Mouse (Mus musculus): ENCODE measurements around the gene 4930519P11Rik. TPM values are rescaled to one million over a fixed set of nuclear protein-coding genes. Genes with fewer than 3 reads are reported as not detected.

Gene 4930519P11Rik
- polyA plus RNA-seq, 1 experiment from 2014 or later: 0.53 TPM

DNA sequence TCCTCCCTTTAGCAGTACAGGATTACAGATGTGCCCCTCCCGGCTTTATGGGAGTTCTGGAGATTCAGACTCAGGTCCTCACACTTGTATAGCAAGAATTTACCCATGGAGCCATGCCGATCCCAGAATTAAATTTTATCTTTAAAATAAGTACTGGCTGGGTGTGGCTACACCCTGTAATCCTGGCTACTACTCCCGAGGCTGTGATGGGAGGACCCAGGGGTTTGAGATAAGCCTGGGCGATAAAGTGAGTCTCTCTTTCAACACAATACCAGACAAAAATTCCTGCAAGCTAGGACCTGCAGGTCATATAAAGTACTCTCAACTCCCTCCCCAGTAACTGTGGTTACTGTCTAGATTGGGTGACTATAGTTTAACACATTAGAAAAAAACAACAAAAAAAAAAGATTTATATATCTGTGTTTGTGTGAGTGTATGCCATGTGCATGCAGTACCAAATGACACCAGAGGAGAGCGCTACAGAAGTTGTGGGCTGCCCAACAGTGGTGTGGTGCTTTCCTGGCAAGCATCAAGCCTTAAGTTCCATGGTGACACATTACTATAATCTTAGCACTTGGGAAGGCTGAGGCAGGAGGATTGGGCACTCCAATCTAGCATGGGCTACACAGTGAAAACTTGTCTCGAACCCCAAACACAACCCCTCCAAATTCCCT is 29.6 kb upstream of the 4930519P11Rik start:
- Histone ChIP-seq H3K36me3 (replicated peaks) (peaks cover 75% of the 10 kb centered on the region), H3K4me1 (no peaks in the 10 kb centered on the region), H3K9me3 (peaks cover 8% of the 10 kb centered on the region), H3K27ac (no peak overlapping the region), H3K27me3 (ENCODE audit: poor library complexity, severe bottlenecking) (no peaks in the 10 kb centered on the region), H3K4me3 (no peak overlapping the region)
- WGBS: 88% methylated on average over 6 of the region's 6 CpGs
- no peak for DNase-seq (ENCODE audit: extremely low spot score, low spot score)

DNA sequence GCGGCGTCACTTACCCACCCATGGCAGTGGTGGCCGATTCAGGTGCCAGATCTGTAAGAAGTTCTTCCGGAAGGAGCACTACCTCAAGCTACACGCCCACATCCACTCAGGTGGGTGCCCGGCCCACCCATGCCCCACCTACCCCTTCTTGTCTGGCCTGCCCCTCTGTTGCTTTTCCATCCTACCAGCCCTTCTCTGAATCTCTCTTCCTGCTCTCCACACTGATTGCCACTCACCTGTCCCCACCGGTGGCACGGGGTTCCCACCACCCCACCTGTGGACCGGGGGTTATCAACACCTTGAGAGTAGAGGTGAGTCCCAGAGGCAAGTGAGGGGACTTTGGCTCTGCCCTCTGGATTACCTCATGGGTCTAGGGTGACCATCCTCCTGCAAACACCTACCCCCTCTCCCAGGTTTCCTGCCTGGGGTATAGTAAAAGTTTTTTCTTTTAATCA is 28.8 kb upstream of the 4930519P11Rik start:
- Histone ChIP-seq H3K4me1 (no peaks in the 10 kb centered on the region), H3K27ac (no peak overlapping the region), H3K4me3 (no peak overlapping the region), H3K27me3 (ENCODE audit: poor library complexity, severe bottlenecking) (no peaks in the 10 kb centered on the region), H3K36me3 (replicated peaks) (peaks cover 83% of the 10 kb centered on the region), H3K9me3 (peaks cover 9% of the 10 kb centered on the region)
- DNase-seq (ENCODE audit: extremely low spot score, low spot score): no peak
- 94% methylated on average over 9 of the region's 9 CpGs for WGBS

DNA sequence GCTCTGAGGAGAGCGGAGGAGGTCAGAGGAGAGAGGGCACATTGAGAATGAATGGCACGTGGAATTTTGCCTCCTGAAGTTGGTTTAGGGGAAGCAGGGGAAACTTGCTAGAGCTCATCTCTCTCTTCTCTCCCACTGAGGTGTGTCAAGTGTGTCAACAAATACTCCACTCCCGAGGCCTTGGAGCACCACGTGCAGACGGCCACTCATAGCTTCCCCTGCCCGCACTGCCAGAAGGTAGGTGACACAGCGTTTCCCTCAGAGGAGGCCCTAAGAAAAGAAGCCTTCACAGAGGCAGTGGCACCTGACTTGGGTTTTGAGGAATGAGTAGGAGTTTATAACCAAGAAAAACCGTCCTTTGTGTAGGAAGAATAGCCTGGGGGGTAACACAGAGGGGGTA is 27.9 kb upstream of the 4930519P11Rik start:
- no peaks in the 10 kb centered on the region for H3K4me1 ChIP-seq
- H3K4me3 ChIP-seq: no peak overlapping the region
- H3K27me3 ChIP-seq (ENCODE audit: poor library complexity, severe bottlenecking): no peaks in the 10 kb centered on the region
- H3K36me3 ChIP-seq (replicated peaks): peaks cover 82% of the 10 kb centered on the region
- peaks cover 9% of the 10 kb centered on the region for H3K9me3 ChIP-seq
- no peak for DNase-seq (ENCODE audit: extremely low spot score, low spot score)
- no peak overlapping the region for H3K27ac ChIP-seq
- 83% methylated on average over 8 of the region's 8 CpGs for WGBS

DNA sequence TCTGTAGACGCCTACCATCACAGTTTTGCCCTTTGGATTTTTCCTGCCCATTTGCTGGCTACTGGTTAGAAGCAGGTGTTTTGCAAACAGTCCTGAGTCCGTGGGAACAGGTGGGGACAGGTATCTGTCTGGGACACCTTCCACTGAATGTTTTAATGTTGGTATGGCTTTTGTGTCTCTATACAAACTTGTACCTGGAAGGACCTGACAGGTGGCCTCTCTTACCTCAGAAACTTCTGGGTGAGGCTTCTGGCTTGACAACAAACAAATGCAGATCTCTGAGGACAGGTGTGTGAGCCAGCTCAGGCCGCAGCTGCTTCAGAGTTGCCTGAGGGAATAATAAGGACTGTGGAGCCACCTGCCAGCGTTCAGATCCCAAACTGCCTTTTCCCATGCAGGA is 25.9 kb upstream of the 4930519P11Rik start:
- Histone ChIP-seq H3K36me3 (replicated peaks) (peaks cover 83% of the 10 kb centered on the region), H3K27ac (no peak overlapping the region), H3K4me3 (no peak overlapping the region), H3K27me3 (ENCODE audit: poor library complexity, severe bottlenecking) (no peaks in the 10 kb centered on the region), H3K9me3 (peaks cover 9% of the 10 kb centered on the region), H3K4me1 (no peaks in the 10 kb centered on the region)
- WGBS: 91% methylated on average over 4 of the region's 4 CpGs
- DNase-seq (ENCODE audit: extremely low spot score, low spot score): no peak

DNA sequence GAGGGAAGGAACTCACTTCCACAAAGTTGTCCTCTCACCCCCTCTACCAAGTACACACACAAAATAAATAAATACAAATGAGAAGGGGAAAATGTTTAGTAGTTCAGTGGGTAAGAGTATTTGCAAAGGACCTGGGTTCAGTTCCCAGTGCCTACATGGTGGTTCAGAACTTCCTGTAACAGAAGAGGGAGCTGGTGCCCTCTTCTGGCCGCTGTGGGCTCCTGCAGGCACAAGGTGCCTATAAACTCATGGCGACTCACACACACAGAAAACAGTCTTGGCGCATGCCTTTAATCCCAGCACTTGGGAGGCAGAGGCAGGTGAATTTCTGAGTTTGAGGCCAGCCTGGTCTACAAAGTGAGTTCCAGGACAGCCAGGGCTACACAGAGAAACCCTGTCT is 25.3 kb upstream of the 4930519P11Rik start:
- 93% methylated on average over 3 of the region's 3 CpGs for WGBS
- Histone ChIP-seq H3K4me3 (no peak overlapping the region), H3K27ac (no peak overlapping the region), H3K36me3 (replicated peaks) (peaks cover 81% of the 10 kb centered on the region), H3K27me3 (ENCODE audit: poor library complexity, severe bottlenecking) (no peaks in the 10 kb centered on the region), H3K4me1 (no peaks in the 10 kb centered on the region), H3K9me3 (peaks cover 9% of the 10 kb centered on the region)
- no peak for DNase-seq (ENCODE audit: extremely low spot score, low spot score)

DNA sequence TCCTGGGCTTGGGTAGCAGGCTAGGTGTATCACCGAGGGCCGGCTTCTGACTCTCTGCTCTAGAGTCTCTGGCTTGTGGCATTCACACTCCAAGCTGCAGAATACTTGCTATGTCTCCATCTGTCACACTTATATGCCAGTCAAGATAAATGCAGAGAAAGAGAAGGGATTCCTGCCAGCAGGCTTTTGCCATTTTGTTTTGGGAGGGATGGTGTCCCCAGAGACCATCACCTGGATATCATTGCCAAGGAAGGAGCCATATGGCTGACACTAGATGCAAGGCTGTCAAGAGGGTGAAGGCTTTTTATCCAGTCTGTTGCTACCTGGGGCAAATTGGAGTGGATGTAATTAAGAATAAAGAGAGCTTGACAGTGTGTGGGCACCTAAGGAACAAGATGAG is 22.6 kb upstream of the 4930519P11Rik start:
- no peak overlapping the region for H3K4me3 ChIP-seq
- H3K36me3 ChIP-seq (replicated peaks): peaks cover 69% of the 10 kb centered on the region
- no peak for DNase-seq (ENCODE audit: extremely low spot score, low spot score)
- H3K9me3 ChIP-seq: peaks cover 9% of the 10 kb centered on the region
- 99% methylated on average over 2 of the region's 2 CpGs for WGBS
- H3K27ac ChIP-seq: no peak overlapping the region
- no peaks in the 10 kb centered on the region for H3K27me3 ChIP-seq (ENCODE audit: poor library complexity, severe bottlenecking)
- no peaks in the 10 kb centered on the region for H3K4me1 ChIP-seq

DNA sequence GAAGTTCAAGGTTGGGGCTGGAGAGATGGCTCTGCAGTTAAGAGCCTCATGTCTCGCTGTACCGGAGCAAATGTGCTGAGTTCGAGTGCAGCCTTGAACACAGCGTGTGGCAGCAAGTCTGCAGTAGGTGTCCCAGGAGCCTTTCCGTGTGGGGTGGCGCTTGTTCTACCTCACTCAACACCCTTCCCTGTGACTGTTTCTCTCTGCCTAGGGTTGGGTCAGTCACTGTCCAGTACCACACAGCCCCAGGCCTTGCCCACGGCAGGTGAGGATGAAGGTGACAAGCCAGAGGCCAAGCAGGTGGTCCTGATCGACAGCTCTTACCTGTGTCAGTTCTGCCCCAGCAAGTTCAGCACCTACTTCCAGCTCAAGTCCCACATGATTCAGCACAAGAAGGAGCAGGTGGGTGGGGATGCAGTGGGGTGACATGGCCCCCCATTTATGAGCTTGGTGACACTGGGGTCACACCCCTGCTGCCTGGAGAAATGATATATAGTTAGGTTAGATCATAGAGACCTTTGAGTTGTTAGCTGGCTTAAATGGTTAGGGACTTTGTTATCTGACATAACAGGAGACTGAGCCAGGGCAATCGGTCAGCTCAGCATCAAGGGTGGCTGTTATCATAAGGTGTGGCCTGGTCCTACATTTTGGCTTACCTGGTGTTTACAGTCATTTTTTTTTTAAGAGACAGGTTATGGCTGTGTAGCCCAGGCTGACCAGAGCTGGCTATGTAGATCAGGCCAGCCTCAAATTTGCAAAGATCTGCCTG is 20.8 kb upstream of the 4930519P11Rik start:
- no peak for DNase-seq (ENCODE audit: extremely low spot score, low spot score)
- 88% methylated on average over 9 of the region's 9 CpGs for WGBS
- Histone ChIP-seq H3K4me1 (no peaks in the 10 kb centered on the region), H3K9me3 (peaks cover 9% of the 10 kb centered on the region), H3K27ac (0 out of 2 replicates have a peak overlapping the region, but pooled peaks have one; percentile 5), H3K4me3 (no peak overlapping the region), H3K36me3 (replicated peaks) (peaks cover 74% of the 10 kb centered on the region), H3K27me3 (ENCODE audit: poor library complexity, severe bottlenecking) (no peaks in the 10 kb centered on the region)

DNA sequence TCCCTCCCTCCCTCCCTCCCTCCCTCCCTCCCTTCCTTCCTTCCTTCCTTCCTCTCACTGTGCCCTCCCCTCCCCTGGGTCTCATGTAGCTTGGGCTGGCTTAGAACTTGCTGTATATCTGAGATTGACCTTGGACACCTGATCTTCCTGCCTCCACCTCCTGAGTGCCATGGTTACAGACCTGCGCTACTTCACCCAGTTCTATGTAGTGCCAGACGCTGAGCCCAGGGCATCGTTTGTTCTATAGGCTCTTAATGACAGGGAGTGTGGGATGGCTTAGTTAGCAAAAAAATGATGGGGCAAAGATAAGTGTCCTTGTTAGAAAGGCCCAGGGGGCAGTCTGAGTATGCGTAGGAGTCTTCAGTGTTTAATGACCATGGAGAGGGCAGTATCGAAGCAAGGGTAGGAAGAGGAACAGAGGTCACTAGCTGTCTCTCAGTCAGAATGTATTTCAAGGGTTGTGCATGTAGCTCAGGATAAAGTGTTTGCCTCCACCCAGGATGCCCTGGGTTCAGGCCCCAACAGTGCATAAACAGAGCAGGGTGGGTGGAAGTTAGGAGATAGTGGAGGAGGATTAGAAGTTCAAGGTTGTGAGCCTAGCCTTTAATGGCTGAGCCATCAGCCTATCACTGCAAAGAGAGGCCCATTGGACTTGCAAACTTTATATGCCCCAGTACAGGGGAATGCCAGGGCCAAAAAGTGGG is 20.0 kb upstream of the 4930519P11Rik start:
- peaks cover 74% of the 10 kb centered on the region for H3K36me3 ChIP-seq (replicated peaks)
- DNase-seq (ENCODE audit: extremely low spot score, low spot score): no peak
- WGBS: 95% methylated on average over 5 of the region's 5 CpGs
- no peaks in the 10 kb centered on the region for H3K4me1 ChIP-seq
- H3K27ac ChIP-seq: no peak overlapping the region
- H3K9me3 ChIP-seq: peaks cover 4% of the 10 kb centered on the region
- H3K27me3 ChIP-seq (ENCODE audit: poor library complexity, severe bottlenecking): no peaks in the 10 kb centered on the region
- no peak overlapping the region for H3K4me3 ChIP-seq

DNA sequence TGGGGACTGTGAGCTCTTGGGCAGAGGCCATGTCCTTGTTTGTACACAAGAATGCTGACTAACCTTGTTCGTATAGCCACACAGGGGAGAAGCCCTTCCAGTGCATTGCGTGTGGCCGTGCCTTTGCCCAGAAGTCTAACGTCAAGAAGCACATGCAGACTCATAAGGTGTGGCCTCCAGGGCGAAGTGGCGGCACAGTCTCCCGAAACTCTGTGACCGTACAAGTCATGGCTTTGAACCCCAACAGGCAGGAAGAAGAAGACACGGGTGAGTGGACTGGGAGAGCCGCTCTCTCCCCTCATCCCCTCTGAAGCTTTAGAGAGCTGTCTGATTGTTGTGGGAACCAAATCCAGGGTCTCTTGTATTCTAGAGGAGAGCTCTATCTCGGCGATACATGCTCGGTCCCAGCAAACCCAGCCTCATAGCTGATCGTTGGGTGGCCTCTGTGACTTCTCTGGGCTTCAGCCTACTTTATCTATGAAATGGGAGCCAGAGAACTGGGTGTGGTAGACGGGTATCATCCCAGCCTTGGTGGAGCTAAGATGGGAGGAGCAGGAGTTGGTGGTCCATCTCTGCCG is 19.1 kb upstream of the 4930519P11Rik start:
- no peaks in the 10 kb centered on the region for H3K27me3 ChIP-seq (ENCODE audit: poor library complexity, severe bottlenecking)
- no peak for DNase-seq (ENCODE audit: extremely low spot score, low spot score)
- no peaks in the 10 kb centered on the region for H3K4me1 ChIP-seq
- H3K9me3 ChIP-seq: no peaks in the 10 kb centered on the region
- 92% methylated on average over 16 of the region's 16 CpGs for WGBS
- peaks cover 72% of the 10 kb centered on the region for H3K36me3 ChIP-seq (replicated peaks)
- peak overlapping the region; percentile 0; the same call in 1 of the 2 replicates for H3K27ac ChIP-seq
- H3K4me3 ChIP-seq: no peak overlapping the region

DNA sequence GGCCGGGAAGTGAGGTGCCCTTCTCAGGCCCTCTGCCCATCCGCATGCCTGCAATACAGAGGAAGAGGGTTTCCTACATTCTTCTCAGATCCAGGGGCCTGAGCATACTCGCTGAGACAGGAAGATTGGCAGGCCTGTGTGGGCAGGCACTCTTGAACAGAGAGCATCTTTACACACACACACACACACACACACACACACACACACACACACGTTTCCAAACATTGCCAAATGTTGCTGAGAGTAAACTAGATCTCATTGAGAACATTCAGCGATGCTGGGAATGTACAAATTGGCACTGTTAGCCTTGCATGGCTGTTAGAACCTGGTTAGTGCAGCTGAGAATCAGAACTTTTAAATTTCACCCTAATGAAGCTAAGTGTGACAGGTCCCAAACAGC is 17.3 kb upstream of the 4930519P11Rik start:
- Histone ChIP-seq H3K4me1 (no peaks in the 10 kb centered on the region), H3K4me3 (no peak overlapping the region), H3K27ac (no peak overlapping the region), H3K27me3 (ENCODE audit: poor library complexity, severe bottlenecking) (no peaks in the 10 kb centered on the region), H3K9me3 (no peaks in the 10 kb centered on the region), H3K36me3 (replicated peaks) (peaks cover 66% of the 10 kb centered on the region)
- WGBS: 87% methylated on average over 5 of the region's 5 CpGs
- no peak for DNase-seq (ENCODE audit: extremely low spot score, low spot score)

DNA sequence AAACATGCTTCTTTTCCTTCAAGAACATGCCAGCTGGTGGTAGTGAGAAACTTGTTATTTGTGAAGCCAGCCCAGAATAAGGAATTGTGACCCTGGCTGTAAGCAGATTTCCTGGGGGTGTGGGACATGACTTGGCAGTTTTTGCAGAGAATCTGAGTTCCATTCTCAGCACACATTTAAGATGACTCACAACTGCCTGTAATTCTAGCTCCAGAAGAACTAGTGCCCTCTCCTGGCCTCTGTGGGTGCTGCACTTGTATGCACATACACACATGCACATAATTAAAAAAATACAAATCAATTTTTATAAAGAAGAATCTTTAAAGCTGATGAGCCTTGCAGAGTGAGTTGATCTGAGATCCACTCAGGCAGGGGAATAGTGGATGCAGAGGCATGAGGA is 10.9 kb upstream of the 4930519P11Rik start:
- H3K4me3 ChIP-seq: no peak overlapping the region
- no peak overlapping the region for H3K27ac ChIP-seq
- no peaks in the 10 kb centered on the region for H3K27me3 ChIP-seq (ENCODE audit: poor library complexity, severe bottlenecking)
- peaks cover 65% of the 10 kb centered on the region for H3K36me3 ChIP-seq (replicated peaks)
- no peaks in the 10 kb centered on the region for H3K4me1 ChIP-seq
- no peak for DNase-seq (ENCODE audit: extremely low spot score, low spot score)
- peaks cover 7% of the 10 kb centered on the region; the same call in 1 of the 2 replicates for H3K9me3 ChIP-seq

DNA sequence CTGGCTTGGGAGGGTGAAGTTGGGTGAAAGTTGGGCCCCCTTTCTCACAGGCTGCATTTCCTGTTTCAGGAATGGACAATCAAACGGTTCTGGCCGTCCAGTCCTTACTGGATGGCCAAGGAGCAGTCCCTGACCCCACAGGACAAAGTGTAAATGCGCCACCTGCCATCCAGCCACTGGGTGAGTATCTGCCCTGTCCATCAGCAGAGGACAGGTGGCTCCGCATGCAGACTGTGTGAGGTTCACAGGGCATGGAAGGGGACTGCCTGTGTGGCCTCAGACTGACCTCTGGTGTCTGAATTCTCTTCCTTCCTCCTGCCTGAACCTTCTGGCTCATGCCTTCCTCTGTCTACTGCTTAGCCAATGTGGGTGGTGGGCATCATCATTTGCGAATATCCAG is 8.4 kb upstream of the 4930519P11Rik start:
- H3K4me3 ChIP-seq: no peak overlapping the region
- peaks cover 7% of the 10 kb centered on the region; the same call in 1 of the 2 replicates for H3K9me3 ChIP-seq
- H3K36me3 ChIP-seq (replicated peaks): peaks cover 51% of the 10 kb centered on the region
- H3K4me1 ChIP-seq: no peaks in the 10 kb centered on the region
- no peak for DNase-seq (ENCODE audit: extremely low spot score, low spot score)
- 87% methylated on average over 5 of the region's 5 CpGs for WGBS
- H3K27me3 ChIP-seq (ENCODE audit: poor library complexity, severe bottlenecking): no peaks in the 10 kb centered on the region
- H3K27ac ChIP-seq: no peak overlapping the region
